Mouse (Mus musculus) kidney, adult 2 months (tissue): ENCODE measurements around the gene Med12l. TPM values are rescaled to one million over a fixed set of nuclear protein-coding genes. Genes with fewer than 3 reads are reported as not detected.
A peak's percentile ranks its signal among the peaks of the same experiment; 100 is the strongest.

Experiments used
- DNase-seq: peaks from one replicate; pipeline ENCODE4 v3.0.0; 2021
- H3K27ac ChIP-seq: fragments of 200-500 bp; 2 replicates; pipeline ENCODE4 v1.5.1; 2012; ENCODE audit warnings: low read depth, low read length, control low read depth, inconsistent platforms; ENCODE audit not compliant: insufficient read depth
- H3K27me3 ChIP-seq: fragments of 200-500 bp; replicated peaks from 2 replicates; pipeline ENCODE4 v1.6.1; 2012; ENCODE audit warnings: mild to moderate bottlenecking, moderate library complexity, low read length, inconsistent platforms; ENCODE audit not compliant: control insufficient read depth, insufficient read depth
- H3K36me3 ChIP-seq: fragments of 200-500 bp; 2 replicates; pipeline ENCODE4 v1.6.1; 2012; ENCODE audit warnings: mild to moderate bottlenecking, moderate library complexity, low read length, inconsistent platforms; ENCODE audit not compliant: control insufficient read depth, insufficient read depth
- H3K4me1 ChIP-seq: fragments of 200-500 bp; 2 replicates; pipeline ENCODE4 v1.6.1; 2011; ENCODE audit warnings: low read length; ENCODE audit not compliant: control insufficient read depth, insufficient read depth
- H3K4me3 ChIP-seq: fragments of 200-500 bp; 2 replicates; pipeline ENCODE4 v1.5.1; 2011; ENCODE audit warnings: mild to moderate bottlenecking, low read depth, low read length, control low read depth; ENCODE audit not compliant: insufficient read depth
- CTCF ChIP-seq: fragments of 200-500 bp; conservative IDR thresholded peaks from 2 replicates; pipeline ENCODE4 v1.5.1; 2011; ENCODE audit warnings: low read depth, mild to moderate bottlenecking, control low read depth, low read length, moderate library complexity, mixed read lengths; ENCODE audit not compliant: insufficient read depth, insufficient read length
- POLR2A ChIP-seq: fragments of 200-500 bp; IDR thresholded peaks from one replicate; pipeline ENCODE4 v1.6.1; 2011; ENCODE audit warnings: low read depth, low read length, control low read depth
- WGBS: fragments of 180-500 bp; shearing (Covaris S2); methylation state at CpG from one replicate; pipeline ENCODE4 v1.1.7; 2018; 5-methylcytosine and 5-hydroxymethylcytosine counted together
- polyA plus RNA-seq: library from polyadenylated mRNA; depleted of rRNA; stranded (reverse); fragments of >200 nt; gene quantifications from 2 replicates; pipeline ENCODE4 v1.2.3, GENCODE M21; 2012

The Med12l gene
- polyA plus RNA-seq, 1 experiment: 0.64 TPM

- no peak for TF ChIP-seq POLR2A
- TF ChIP-seq CTCF: no peak
- no peak for DNase-seq
- WGBS: 82% methylated on average over 8 of the region's 8 CpGs
- Histone ChIP-seq H3K4me1 (no peaks in the 10 kb centered on the region), H3K27me3 (no peaks in the 10 kb centered on the region), H3K36me3 (no peaks in the 10 kb centered on the region), H3K4me3 (no peak overlapping the region), H3K27ac (no peak overlapping the region)
These were observed 136.1 kb downstream of the Med12l start for GRCm38 (mm10) chr3:59141507-59142305.

GRCm38 (mm10) chr3:59145194-59145593, 139.6 kb downstream of the Med12l start:
- H3K36me3 ChIP-seq: no peaks in the 10 kb centered on the region
- H3K27ac ChIP-seq: no peak overlapping the region
- no peak overlapping the region for H3K4me3 ChIP-seq
- no peak for TF ChIP-seq POLR2A
- TF ChIP-seq CTCF: no peak
- no peaks in the 10 kb centered on the region for H3K27me3 ChIP-seq
- peak; percentile 25 for DNase-seq
- WGBS: 46% methylated on average over 5 of the region's 5 CpGs
- no peaks in the 10 kb centered on the region for H3K4me1 ChIP-seq

GRCm38 (mm10) chr3:59149646-59150045, 144.0 kb downstream of the Med12l start:
- Histone ChIP-seq H3K4me3 (no peak overlapping the region), H3K27me3 (no peaks in the 10 kb centered on the region), H3K36me3 (no peaks in the 10 kb centered on the region), H3K4me1 (no peaks in the 10 kb centered on the region), H3K27ac (no peak overlapping the region)
- no peak for DNase-seq
- no peak for TF ChIP-seq CTCF
- no peak for TF ChIP-seq POLR2A

GRCm38 (mm10) chr3:59150624-59151023, 145.0 kb downstream of the Med12l start:
- no peaks in the 10 kb centered on the region for H3K36me3 ChIP-seq
- no peak overlapping the region for H3K4me3 ChIP-seq
- TF ChIP-seq CTCF: no peak
- no peak for TF ChIP-seq POLR2A
- H3K27me3 ChIP-seq: no peaks in the 10 kb centered on the region
- 91% methylated on average over 2 of the region's 2 CpGs for WGBS
- no peak overlapping the region for H3K27ac ChIP-seq
- no peak for DNase-seq
- no peaks in the 10 kb centered on the region for H3K4me1 ChIP-seq

- Histone ChIP-seq H3K27me3 (no peaks in the 10 kb centered on the region), H3K4me1 (no peaks in the 10 kb centered on the region), H3K4me3 (no peak within 1 kb of the TSS), H3K36me3 (no peaks in the 10 kb centered on the region), H3K27ac (no peak within 1 kb of the TSS)
- DNase-seq: peak; percentile 13
- TF ChIP-seq POLR2A (no peak), CTCF (no peak)
- 74% methylated on average over 5 of the region's 5 CpGs for WGBS
These were observed 147.8 kb downstream of the Med12l start, which contains the start of gene P2ry14 for GRCm38 (mm10) chr3:59153424-59153823. TSS of gene P2ry14 (minus strand) at chr3:59153618.

- H3K4me1 ChIP-seq: no peaks in the 10 kb centered on the region
- 64% methylated on average over 2 of the region's 2 CpGs for WGBS
- TF ChIP-seq CTCF: no peak
- no peak for TF ChIP-seq POLR2A
- DNase-seq: no peak
- no peaks in the 10 kb centered on the region for H3K36me3 ChIP-seq
- no peak overlapping the region for H3K4me3 ChIP-seq
- H3K27ac ChIP-seq: no peak overlapping the region
- no peaks in the 10 kb centered on the region for H3K27me3 ChIP-seq
These were observed 149.3 kb downstream of the Med12l start for GRCm38 (mm10) chr3:59154888-59155287.

- Histone ChIP-seq H3K36me3 (no peaks in the 10 kb centered on the region), H3K27me3 (no peaks in the 10 kb centered on the region), H3K27ac (no peak overlapping the region), H3K4me3 (no peak overlapping the region), H3K4me1 (no peaks in the 10 kb centered on the region)
- no peak for TF ChIP-seq CTCF
- no peak for TF ChIP-seq POLR2A
- WGBS: 94% methylated on average over 6 of the region's 6 CpGs
- no peak for DNase-seq
These were observed 149.8 kb downstream of the Med12l start for GRCm38 (mm10) chr3:59155404-59155803.
